Mouse (Mus musculus) right cerebral cortex, postnatal 25 days (tissue): ENCODE results near the gene Nrxn2.
A peak's percentile ranks its signal among the peaks of the same experiment; 100 is the strongest.

ENCODE experiments used
- DNase-seq: peaks from one replicate; pipeline ENCODE4 v3.0.0; 2022

Nrxn2 gene

DNA sequence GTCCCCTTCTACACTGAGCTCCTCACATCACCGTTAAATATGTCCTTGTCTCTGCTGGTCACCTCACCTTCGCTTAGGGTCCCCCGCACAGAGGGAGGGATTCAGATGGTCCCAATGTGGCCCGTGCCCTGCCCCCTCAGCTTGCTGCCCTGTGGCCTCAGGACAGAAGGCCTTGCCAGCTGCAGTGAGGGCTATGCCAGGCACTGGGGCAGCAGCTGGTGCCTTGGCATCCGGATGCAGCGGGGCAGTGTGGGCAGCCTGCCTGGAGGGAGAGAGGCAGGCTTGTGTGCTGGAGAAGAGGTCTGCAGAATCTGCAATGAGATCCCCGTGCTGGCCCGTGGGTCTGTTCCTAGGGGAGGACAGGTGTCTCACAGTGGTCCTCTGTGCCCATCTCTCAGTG is 34.8 kb downstream of the Nrxn2 start:
- DNase-seq: peak; percentile 70

DNA sequence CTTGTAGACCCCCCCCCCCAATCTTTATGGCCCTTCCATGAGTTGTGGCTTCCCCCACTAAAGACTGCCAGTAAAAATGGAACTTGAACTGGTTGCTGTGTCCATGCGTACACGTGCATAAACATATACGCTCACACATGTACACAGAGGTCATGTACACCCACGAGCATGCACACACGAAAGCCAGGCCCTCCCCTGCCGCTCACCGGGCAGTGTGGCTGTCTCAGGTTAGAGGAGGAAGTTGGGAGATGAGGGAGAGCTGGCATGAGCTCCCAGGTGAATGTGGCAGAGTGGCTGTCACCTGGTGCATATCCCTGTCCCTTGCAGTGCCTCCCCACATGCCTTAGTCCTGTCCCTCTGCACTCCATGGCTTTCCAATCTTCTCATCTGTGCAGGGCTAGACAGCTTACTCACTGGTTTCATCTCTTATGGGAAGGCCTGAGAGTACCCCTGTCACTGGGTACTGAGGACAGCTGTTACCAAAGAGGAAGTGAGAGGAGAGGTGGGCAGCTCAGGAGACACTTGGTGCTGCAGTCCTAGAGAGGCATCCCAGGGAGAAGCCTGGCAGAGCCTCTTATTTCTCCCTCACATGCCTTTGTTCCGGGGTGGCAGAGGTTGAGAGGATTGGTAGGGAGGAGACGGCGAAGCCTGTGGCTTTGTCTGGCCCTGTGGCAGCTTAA is 35.6 kb downstream of the Nrxn2 start:
- no peak for DNase-seq

DNA sequence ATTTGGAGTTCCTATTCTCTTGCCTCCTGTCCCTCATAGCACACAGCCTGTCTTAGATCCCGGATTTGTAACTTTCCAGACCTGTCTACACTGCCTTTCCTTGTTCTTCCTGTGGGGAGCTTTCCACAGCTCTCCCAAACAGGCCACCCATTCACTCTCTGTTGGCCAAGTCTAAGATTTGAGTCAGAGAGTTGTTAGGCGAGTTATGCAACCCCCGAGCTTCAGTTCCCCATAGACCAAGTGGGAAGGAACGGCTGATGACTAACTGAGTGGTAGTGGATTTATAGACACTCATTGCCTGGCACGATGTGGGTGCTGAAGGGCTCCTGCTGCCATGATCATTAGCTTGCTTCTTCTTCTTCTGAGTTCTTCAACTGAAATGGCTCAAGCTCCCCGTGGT is 41.0 kb downstream of the Nrxn2 start:
- peak; percentile 42 for DNase-seq

DNA sequence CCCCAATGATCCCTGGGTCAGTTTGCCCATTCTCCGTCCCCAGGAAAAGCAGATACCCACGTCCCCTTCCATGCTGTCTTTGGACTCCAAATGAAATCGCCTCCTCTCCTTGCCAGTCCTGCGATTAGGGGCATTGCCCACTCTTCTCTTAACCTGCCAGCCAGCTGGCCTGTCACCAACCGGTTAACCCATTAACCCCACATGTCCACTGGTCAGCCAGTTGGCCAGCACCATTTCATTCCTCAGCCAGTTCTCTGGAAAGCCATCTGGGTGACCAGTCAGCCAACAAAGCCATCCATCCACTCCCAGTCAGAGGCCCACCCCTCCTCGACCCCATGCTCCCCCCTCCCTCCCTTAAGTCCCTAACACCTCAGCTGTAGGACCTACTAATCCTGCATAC is 44.3 kb downstream of the Nrxn2 start:
- DNase-seq: no peak

DNA sequence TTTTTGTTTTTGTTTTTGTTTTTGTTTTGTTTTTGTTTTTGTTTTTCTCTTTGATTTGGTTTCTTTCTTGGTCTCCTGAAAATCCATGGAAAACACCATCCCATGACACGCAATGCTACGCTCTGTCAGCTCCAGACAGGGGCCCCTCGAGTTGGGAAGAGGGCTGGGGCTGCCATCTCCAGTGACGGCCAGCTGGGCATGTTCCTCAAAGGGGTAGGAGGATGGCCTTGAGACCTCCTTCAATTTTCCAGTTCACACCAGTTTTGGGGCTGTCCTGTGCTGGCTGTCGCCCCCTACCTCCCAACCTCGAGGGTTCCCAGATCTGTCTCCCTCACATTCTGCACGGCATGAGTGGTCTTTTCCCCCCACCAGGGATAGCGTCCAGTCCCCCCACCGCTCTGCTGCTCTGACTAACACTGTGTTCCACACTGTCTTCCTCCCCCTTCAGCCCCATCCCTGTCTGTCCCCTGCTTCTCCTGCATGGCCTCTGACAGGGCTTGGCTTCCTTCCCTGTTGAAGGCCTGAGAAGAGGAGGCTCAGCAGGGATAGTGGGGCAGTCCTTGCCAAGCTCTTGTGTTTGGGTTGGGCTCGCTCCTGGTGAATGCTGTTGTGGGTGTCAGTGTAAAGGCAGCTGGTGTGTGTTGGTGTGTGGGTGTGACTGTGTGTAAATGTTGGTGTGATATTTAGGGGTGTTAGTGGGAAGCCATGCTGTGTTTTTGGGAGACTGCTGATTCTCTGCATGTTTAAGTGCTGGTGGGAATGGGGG is 46.0 kb downstream of the Nrxn2 start:
- peak; percentile 77 for DNase-seq

DNA sequence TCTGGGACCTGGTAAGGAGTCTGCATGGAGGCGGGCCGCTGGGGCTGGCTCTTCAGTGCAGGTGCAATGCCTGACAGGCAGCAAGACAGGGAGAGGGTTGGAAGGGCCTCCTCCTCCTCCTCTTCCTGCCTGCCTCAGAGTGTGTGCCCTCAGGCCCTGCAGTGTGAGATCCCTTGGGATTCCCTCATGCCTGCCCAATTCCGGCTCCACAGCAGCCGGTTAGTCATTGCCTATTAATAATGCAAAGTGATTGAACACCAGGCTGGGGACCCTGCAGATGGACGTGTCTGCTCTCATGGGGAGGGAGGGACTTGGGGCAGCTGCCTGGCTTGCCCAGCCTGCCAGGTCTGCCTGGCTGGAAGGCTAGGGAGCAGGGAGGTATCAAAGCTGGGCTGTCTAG is 46.6 kb downstream of the Nrxn2 start:
- no peak for DNase-seq

DNA sequence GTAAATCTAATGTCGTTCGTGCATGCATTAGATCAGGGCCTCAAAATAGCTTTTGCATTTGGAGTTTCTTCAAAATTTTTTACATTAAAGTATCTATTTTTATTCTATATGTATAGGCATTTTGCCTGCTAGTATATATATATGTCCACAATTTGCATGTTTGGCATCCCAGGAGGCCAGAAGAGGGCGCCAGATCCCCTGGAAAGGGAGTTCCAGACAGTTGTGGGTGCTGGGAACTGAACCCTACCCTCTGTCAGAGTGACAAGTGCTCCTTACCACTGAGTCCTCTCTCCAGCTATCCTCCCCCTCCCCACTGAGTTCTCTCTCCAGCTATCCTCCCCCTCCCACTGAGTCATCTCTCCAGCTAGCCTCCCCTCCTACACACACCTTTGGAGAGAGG is 48.4 kb downstream of the Nrxn2 start:
- DNase-seq: no peak

DNA sequence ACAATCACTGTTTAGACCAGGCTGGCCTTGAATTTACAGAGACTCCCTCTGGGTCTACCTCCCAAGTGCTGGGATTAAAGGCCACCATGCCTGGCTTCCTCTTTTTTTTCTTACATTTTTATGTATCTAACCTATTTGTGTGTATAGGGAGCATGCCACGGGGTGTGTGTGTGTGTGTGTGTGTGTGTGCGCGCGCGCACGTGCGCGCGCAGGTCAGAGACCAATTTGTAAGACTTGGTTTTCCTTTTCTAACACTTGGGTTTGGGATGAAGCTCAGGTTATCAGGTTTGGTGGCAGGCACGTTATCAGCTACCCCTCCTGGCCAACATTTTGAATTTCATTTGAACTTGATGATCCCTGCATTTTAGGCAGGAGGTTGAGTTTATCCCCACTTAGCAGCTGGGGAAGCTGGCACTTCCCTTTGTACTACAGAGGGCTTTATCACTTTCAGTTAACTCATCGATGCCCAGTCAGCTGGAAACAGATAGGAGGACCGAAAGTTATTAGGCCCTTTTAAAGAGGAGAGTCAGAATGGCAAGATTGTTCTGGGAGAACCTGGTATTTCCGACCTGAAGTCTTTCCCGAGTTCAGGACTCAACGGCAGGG is 48.9 kb downstream of the Nrxn2 start:
- DNase-seq: no peak

DNA sequence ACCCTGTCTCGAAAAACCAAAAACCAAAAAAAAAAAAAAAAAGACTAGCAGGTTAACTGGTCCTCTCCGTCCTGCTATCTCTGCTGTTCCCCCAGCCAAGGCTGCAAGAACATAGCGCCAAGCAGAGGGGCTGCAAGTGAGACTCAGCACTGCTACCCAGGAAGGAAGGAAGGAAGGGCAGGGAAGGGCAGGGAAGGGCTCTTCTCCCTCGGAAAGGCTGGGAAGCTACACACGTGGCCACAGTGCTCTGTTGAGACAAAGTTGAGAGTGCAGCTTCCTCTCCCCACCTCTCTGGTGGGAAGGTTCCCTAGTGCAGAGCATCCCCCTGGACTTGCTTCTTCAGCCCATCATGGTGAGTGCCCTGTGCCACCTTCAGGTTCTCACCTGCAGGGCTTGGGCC is 53.1 kb downstream of the Nrxn2 start:
- DNase-seq: no peak

DNA sequence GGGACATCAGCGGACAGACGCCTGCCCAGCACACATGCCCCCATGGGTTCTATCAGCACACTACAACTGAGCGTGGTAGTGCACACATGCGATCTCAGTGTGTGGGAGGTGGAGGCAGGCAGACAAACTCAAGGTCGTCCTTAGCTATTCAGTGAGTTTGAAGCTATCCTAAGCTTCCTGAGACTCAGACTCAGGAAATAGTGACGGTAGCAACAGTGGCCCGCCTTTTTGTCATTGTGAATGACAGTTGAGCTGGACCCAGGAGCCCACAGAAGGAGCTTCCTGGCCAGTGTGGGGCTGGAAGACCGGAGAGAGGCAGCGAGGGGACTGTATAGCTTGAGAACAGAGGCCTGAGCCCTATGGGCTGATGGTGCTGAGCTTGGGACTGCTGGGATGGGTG is 54.3 kb downstream of the Nrxn2 start:
- DNase-seq: no peak

DNA sequence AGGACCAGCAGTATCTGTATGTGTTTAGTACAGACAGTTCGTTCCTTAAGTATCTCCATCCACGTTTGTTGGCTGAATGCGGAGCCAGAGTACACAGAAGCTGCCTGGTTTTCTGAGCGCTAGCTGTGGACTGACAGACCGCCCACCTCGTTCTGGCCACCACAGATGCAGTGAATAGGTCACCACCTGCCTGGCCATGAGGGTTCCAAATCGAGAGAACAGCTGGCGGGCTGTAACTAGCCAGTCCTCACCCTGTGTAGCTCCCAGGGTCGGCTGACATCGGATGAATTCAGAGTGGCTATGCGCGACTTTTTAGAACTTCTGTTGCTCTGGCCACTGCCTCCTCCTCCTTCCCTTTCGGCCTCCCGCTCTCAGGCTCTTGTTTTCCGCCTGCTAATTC is 56.2 kb downstream of the Nrxn2 start:
- DNase-seq: no peak

DNA sequence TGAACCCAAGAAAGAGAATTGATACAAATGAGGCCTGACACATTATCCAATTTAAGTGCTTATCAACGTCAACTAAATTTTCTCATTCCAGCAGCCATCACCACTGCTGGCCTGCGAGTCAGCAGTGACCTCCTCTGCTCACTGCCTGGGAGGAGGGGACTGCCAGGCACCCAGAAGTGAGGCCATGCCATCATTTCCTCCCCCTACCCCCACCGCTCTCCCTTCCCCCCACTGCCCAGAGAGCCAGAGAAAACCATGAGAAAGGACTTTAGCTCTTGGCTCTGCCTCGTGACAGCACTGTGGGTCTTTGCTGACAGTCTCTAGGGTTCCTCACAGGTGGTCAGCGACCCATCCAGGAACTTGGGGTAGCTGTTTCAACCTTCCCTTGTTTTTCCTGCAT is 56.6 kb downstream of the Nrxn2 start:
- no peak for DNase-seq

DNA sequence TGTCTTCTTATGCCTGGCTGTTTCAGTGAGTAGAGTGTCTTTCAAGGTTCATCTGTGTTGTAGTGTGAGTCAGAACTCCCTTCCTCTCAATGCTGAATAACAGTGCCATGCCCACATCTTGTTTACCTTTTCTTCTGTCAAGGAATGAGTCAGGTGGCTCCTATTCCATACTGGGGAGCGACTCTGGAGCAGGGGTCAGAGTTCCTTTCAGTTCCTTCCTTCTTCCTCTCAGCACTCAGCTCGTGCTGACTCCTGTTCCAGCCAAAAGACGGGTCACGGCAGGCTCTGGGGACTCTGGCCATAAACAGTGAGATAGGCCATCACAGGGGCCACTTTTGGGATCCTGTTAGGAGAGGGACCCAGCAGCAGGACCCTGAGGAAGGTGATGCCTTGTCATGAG is 58.5 kb downstream of the Nrxn2 start:
- no peak for DNase-seq

DNA sequence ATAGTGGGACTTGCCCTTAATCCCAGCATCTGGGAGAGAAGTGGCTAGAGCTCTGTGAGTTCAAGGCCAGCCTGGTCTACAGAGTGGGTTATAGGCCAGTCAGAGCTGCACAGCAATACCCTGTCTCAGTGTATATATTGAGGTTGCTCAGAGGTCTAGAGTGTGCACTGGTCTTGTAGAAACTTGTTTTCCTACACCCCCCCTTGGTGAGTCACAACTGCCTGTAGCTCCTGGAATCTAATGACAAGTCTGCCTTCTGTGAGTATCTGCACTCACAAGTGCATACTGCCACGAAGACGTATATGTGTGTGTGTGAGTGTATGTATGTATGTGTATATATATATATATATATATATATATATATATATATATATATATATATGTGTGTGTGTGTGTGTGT is 60.0 kb downstream of the Nrxn2 start:
- DNase-seq: no peak

DNA sequence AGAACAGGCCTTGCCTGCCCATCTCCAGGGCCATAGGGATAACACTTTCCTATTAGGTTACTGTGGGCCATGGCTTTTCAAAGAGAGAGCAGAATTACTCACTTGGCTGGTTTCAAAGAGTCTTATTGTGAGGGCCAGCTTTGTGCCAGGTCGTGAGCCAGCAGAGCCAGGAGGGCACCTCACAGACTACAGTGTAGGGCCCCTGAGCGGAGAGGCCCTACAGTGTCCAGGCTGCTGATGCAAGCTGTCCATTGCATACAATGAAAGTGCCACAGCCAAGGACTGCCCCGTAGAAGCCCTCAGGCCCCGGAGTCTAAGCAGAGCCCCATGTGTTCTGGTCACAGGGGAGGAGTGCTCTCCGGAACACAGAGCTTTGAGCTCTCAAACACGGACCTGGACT is 64.4 kb downstream of the Nrxn2 start:
- no peak for DNase-seq

DNA sequence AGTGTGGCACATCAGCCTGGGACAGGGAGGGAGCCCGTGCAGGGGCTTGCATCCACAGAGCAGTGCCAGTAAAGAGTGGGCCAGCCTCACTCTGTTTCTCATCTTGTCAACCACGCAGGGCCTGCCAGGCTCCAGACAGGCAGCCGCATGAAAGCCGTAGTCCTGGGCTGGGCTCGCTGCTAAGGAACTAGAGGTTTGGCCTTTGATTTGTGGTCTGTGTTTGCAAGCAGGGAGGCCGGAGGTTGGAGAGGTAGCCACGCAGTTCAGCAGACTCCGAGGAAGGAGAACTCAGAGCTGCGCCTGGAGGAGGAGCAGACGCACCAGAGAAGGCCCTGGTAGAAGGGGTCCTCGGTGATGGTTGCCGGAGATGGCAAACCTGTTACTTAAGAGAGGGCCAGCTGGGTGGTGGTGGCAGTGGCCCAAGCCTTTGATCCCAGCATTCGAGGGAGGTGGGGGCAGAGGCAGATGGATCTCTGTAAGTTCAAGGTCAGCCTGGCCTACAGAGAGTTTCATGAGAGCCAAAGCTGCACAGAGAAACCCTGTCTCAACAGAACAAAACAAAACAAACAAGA is 66.6 kb downstream of the Nrxn2 start:
- DNase-seq: no peak

DNA sequence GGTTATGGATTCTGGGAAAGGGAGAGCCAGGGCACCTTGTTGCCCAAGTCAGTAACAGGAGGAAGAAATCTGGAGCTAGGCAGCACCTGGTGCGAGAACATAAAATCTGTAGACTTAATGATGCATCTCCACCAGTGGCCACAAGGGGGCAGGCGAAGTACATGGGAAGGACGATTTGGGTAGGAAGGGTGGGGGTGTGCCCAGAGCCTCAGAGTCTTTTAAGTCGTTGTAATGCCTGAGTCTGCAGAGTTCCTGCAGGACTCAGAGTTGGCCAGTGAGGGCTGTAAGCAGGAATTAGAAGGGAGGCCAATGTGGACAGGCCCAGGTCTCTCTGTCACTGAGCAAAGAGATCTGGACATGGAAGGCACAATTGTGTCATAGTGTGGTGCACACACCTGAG is 70.5 kb downstream of the Nrxn2 start:
- peak; percentile 84 for DNase-seq

DNA sequence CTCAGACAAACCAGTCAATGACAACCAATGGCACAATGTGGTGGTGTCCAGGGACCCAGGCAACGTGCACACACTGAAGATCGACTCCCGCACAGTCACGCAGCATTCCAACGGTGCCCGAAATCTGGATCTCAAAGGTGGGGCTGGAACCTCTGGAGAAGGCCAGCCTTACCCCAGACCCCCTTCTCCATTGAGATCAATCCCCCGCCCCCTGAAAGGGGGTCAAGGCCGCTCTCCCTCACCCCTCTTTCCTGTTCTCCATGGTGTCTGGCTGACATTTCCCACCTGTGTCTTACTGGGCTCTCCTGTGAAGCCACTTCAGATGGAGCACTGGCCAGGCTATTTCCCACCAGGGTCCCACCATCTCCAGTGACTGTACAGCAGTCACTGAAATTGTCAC is 73.0 kb downstream of the Nrxn2 start:
- DNase-seq: no peak

DNA sequence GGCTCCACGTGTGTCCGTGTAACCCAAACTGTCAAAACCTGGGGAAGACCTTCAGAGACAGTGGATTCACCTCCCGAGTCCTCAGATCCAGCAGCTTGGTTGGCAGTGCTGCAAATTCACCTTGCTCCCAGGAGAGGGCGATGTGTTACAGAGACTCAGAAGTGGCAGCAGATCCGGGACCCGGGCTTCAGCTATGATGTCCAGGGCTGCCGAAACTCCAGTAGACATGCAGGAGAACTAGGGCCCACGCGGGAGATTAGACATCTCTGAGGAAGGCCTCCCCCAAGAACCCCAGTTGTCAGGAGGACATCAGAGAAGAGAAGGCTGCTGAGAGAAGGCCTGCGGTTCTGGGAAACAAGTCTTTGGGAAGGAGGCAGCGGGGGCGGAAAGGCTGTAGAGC is 73.6 kb downstream of the Nrxn2 start:
- peak; percentile 74 for DNase-seq

DNA sequence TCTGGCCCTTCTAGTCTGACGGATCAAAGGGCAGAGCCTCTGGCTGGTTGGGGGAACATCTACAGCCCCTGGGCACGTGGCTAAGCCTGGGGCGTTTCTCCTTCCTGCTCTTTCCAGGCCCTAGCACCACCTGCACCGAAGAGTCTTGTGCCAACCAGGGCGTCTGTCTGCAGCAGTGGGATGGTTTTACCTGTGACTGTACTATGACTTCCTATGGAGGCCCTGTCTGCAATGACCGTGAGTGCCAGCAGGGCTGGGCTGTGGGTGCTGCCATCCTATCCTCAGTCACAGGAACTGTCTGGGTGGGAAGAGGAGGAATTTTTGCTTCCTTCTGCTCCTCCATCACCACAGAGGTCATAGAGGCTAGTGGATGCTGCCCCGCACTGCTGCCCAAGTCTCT is 74.7 kb downstream of the Nrxn2 start:
- DNase-seq: no peak

DNA sequence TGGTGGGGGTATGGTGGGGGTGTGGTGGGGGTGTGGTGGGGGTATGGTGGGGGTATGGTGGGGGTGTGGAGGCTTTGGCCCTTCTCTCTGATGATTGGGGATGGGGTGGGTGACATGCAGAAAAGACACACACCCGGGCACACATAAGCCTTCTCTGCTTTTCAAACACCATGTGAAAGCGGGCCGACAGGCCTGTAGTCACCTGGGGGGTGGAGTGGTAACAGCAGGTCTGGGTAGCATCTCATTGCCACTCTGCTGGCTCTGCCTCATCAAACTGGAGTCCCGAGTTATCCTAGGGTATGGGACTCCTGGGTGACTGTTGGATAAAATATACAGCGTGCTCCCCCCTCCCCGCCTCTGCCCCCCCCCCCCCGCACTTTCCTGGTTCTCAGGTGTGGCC is 75.5 kb downstream of the Nrxn2 start:
- no peak for DNase-seq

DNA sequence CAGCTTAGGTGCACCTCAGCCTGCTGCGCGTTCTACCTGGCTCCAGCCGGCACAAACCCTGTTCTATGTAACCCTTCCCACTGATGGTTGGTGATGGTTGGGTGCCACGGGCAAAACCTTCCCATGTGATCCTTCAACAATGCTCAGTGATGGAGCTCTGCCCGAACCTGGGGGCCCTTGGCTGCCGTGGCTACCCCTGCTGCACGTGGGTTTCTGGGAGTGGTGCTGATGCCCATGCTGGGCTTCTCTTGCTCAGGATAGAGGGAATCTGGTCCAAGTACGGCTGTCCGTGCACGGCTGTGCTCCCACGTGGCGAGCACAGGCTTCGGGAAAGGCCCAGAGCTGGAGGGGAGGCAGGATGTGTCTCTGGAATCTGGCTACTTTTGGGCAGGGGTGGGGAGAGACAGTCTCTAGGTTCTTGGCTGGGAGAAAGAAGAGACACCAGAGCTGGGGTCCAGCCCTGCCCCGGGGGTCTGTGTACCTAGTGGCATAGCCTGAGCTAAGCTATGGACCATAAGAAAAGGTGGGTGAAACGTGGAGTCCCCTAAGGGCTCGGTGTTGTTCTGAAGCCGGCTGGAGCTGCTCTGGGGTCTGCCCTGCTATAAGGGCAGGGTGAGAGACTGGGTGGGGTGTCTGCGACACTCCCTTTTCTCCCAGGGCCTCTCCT is 76.1 kb downstream of the Nrxn2 start:
- DNase-seq: no peak

DNA sequence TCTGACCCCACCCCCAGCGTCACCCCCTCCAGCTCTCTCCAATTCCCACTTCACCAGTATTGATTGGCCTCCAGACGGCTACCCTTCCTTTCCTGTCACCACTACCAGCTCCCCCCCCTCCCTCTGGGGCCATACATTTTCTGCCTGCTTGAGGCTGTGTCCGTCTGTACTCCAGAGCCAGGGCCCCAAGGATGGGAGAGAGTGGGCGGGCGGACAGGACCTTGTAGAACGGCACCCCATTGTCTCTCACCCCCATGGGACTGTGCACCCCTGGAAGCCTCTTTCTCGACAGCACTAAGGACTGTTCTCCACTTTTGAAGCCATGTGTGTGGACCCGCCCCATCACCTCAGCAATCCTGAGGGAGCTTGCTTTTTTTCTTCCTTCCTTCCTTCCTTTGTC is 77.2 kb downstream of the Nrxn2 start:
- DNase-seq: no peak
